ENCODE assay signal across 22 mouse cellular contexts in genomic region chr8:85096850-85097249, GRCm38 (mm10).
"Had no signal": no experiment of that assay in that cellular context is flagged by ENCODE, and none has a peak within 500 bp of the region (broad histone marks: within the 10 kb centered on the region; RNA-seq: fewer than 3 reads in every experiment).

No protein-coding gene starts in this region.

- H3K9me3 ChIP-seq: kidney, embryonic 15.5 days; midbrain, embryonic 12.5 days; midbrain, embryonic 15.5 days; neural tube, embryonic 15.5 days had no signal

- H3K4me1 ChIP-seq: kidney, embryonic 15.5 days; midbrain, embryonic 12.5 days; midbrain, embryonic 15.5 days; neural tube, embryonic 12.5 days; neural tube, embryonic 15.5 days had no signal

- H3K9ac ChIP-seq: kidney, embryonic 15.5 days; liver, embryonic 13.5 days; midbrain, embryonic 12.5 days; midbrain, embryonic 15.5 days; neural tube, embryonic 12.5 days; neural tube, embryonic 15.5 days had no signal

- H3K4me2 ChIP-seq: kidney, embryonic 15.5 days; liver, embryonic 13.5 days; midbrain, embryonic 12.5 days; midbrain, embryonic 15.5 days; neural tube, embryonic 12.5 days; neural tube, embryonic 15.5 days had no signal

- H3K4me3 ChIP-seq: kidney, embryonic 15.5 days; left cerebral cortex, adult 2 months; liver, embryonic 13.5 days; midbrain, embryonic 12.5 days; midbrain, embryonic 15.5 days; neural tube, embryonic 12.5 days; neural tube, embryonic 15.5 days had no signal

- H3K27ac ChIP-seq: kidney, embryonic 15.5 days; left cerebral cortex, adult 2 months; liver, embryonic 13.5 days; macrophage; midbrain, embryonic 12.5 days; midbrain, embryonic 15.5 days; neural tube, embryonic 12.5 days; neural tube, embryonic 15.5 days; stomach, postnatal 0 days had no signal

- ATAC-seq: midbrain, embryonic 15.5 days had no signal

- DNase-seq: kidney, adult 11 months; kidney, adult 8-10 months; kidney, postnatal 10 days; kidney, postnatal 36 days; layer of hippocampus, postnatal 36 days; liver, embryonic 13.5 days; lung, adult 2 months; lung, postnatal 14 days; right cerebral cortex, adult 18-20 months; right cerebral cortex, postnatal 14 days; right cerebral cortex, postnatal 4 days; thymus, adult 2 months; thymus, postnatal 14 days; thymus, postnatal 4 days had no signal

- H3K27me3 ChIP-seq: kidney, embryonic 15.5 days; liver, embryonic 13.5 days; midbrain, embryonic 12.5 days; midbrain, embryonic 15.5 days; neural tube, embryonic 12.5 days; neural tube, embryonic 15.5 days had no signal
